Mouse (Mus musculus) adrenal gland, postnatal 4 days (tissue): ENCODE results near the gene Pdss1. TPM values are rescaled to one million over a fixed set of nuclear protein-coding genes. Genes with fewer than 3 reads are reported as not detected.

Experiments used
- DNase-seq, 2 experiments: peaks; one replicate each; pipeline ENCODE4 v3.0.0; 2021 to 2022; ENCODE audit warnings: low spot score in 2 of 2, mixed read lengths in 2 of 2
- total RNA-seq, 2 experiments: library from RNA; stranded (reverse); gene quantifications; 2 replicates each; pipeline ENCODE4 v1.2.3; 2021

Gene Pdss1
- total RNA-seq, 2 experiments from 2014 or later = 15.7 to 16.6 TPM

DNA sequence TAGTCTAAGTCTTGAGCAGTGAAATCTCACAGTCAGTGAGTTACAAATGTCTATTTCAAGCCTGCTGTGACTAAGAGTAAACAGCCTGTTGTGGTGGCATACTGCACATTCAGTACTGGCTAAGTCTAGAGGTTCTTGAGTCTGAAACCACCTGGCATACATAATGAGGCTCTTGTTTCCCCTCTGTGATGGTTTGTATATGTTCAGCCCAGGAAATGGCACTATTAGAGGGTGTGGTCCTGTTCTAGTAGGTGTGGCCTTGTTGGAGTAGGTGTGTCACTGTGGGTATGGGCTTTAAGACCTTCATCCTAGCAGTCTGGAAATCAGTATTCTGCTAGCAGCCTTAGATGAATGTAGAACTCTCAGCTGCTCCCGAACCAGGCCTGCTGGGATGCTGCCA, 62.1 kb downstream of the Pdss1 start:
- no peak for DNase-seq

DNA sequence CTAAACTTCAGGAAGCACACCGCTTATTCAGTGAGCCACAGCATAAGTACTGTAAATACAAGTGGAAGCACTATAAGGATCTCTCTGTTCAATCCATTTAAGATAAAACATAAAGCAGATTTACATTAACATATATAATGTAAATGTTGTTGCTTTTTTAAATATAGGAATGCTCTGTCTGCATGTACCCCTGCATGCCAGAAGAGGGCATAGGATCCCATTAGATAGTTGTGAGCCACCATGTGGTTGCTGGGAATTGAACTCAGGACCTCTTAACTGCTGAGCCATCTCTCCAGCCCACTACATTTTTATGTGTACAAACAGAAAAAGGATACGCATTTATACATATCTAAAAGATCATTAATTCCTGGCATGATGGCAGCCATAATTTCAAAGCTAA, 66.4 kb downstream of the Pdss1 start:
- no peak for DNase-seq

DNA sequence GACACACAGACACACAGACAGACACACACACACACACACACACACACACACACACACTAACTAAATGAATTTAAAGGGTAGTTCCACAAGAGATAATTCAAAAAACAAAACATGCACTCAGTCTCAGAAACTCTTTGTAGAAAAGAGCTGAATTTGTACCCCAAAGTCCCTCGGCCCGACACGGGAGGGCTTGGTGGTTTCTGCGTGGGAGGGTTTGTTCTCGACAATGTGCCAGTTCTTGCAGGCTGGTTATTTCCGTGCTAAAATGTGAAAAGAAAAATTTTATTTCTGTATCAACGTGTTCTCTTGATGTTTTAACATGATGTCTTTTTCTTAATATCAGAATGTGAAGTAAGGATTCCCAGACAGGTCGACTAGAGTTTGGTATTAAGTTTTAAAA, 66.9 kb downstream of the Pdss1 start:
- no peak for DNase-seq

DNA sequence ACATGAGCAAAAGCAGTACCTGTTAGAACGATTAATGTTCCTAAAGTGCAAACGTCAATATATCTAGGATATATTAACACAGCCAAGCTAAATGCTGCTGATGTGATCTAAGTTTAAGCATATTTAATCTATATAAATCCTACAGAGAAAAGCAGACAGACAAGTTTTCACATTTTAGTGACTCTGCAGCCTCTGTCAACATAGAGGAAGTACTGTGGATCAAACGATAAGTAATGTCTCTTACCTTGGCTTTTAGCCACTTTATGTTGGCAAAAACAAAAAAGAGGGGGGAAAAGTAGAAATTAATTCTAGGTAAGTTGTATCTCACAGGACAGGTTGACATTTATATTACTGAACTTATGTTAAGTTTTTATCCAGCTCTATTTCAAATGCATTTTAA, 67.6 kb downstream of the Pdss1 start:
- DNase-seq = no peak

DNA sequence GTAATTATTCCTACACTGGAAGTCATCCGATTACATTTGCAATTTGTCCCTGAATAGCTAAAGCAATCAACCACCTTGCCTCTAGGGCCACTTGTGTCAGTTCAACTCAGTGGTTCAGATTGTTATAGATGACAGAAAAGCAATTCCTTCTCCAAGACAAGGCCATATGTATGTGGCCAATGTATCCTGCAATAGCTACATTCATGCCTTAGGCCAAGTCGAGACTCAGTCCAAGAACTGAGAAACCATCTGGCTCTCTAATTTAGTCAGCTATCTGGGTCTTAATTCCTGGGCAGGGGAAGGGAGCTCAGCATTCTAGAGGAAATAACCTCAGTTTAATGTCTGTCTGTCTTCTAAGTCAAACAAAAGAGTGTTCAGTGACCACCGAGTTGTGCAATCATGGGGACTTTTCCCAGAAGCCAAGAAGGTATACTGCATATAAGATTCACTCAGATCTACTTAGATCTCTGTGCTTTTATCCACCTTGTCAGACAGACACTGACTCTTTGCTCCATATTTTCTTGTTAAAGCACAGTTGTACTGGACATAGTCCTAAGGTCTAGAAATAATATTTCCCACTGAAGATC, 82.2 kb downstream of the Pdss1 start:
- DNase-seq = no peak

DNA sequence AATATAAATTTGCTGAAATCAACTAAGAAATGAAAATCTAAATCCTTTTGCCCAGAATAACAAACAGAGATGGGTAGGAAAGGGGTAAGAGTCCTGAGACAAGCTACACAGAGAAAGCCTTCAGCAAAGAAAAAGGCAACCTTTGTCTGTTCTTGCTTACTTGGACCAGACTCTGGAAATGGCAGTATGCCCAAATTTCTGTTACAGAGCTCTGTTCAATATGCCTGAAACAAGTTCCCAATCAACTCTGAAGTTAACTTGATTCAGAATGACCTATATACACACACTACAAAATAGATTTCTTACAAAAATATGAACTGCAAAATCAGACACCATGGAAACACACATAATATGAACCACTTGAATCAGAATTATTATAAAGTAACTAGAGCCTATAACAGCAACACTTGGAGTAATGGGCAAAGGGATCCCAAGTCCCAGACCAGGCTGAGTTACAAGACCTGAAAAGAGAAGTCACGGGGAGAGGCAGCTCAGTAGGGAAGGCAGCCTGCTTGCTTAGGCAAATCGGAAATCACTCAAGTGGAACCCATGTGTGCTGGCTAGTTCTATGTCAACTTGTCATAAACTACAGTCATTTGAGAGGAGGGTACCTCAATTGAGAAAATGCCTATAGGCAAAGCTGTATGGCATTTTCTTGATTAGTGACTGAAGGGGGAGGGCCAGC, 90.8 kb downstream of the Pdss1 start:
- no peak for DNase-seq

Other genes with a start within 250 kb of the Pdss1 start
- 1 to 10 TPM; 3.9 to 4.0 TPM for gene Apbb1ip, start 121.4 kb upstream of the Pdss1 start, total RNA-seq
- 10 to 100 TPM; 80.8 to 87.5 TPM for gene Abi1, start 144.7 kb downstream of the Pdss1 start, total RNA-seq
- gene Acbd5, start 172.6 kb downstream of the Pdss1 start, total RNA-seq = 10 to 100 TPM; 73.3 to 73.4 TPM